Mouse (Mus musculus): ENCODE results near the gene Ptch2. TPM values are rescaled to one million over a fixed set of nuclear protein-coding genes. Genes with fewer than 3 reads are reported as not detected.

Gene Ptch2
- polyA plus RNA-seq, 1 experiment: 5.7 TPM

DNA sequence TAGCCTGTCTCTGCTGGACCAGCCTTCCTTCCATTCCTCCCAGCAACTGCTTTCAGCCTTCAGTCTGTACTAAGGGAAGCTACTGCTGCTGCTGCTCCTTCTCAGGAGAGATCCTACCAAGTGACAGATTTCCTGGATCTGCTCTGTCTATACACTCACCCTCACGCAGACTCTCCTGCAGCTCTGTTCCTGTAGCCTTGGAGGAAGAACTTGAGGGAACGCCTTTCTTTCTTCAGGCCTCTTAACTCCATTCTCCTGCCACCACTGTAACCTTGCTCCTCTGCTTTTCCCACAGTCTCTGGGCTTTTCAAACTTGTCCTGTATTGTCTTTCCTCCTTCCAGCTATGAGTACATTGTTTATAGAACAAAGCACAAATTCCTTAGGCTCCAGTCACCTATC, 39.4 kb upstream of the Ptch2 start:
- Histone ChIP-seq H3K27ac (ENCODE audit: insufficient read depth, low read length) (peak overlapping the region; percentile 94), H3K9ac (ENCODE audit: low read depth, poor library complexity, severe bottlenecking) (no peak overlapping the region), H3K4me1 (ENCODE audit: control insufficient read depth, insufficient read depth, low read length) (peaks cover 3% of the 10 kb centered on the region), H3K9me3 (replicated peaks; ENCODE audit: control insufficient read depth, insufficient read depth, low read length, poor library complexity, severe bottlenecking) (peaks cover 2% of the 10 kb centered on the region), H3K27me3 (ENCODE audit: control insufficient read depth, insufficient read depth, low read length, poor library complexity, severe bottlenecking) (no peaks in the 10 kb centered on the region), H3K36me3 (ENCODE audit: control insufficient read depth, insufficient read depth, low read length, poor library complexity, severe bottlenecking) (peaks cover 23% of the 10 kb centered on the region), H3K4me3 (ENCODE audit: low read depth, low read length) (no peak overlapping the region)
- no peak for TF ChIP-seq POLR2A (IDR thresholded peaks at IDR 0.05; ENCODE audit: insufficient read depth, low read length)
- TF ChIP-seq EP300 (IDR thresholded peaks at IDR 0.05; ENCODE audit: insufficient read depth, low read depth, low read length): no peak
- no peak for TF ChIP-seq CTCF (IDR thresholded peaks at IDR 0.05; ENCODE audit: low read depth, low read length)

DNA sequence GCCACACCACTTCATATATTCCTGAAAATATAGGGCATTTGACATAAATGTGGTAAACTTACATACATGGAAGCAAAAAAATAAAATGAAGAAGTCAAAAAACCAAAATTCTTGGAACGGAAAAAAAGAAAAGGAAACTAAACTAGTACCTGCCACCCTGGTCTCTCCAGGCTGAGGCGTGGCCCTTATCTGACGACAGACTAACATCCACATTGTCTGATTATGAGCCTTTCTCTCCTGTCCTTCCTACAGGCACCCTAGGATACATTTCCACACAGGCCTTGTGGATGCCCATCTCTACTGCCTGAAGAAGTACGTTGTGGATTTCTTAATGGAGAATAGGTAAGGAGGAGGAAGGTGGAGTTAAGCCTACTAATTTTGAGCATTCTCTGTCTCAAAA, 37.4 kb upstream of the Ptch2 start:
- TF ChIP-seq CTCF (IDR thresholded peaks at IDR 0.05; ENCODE audit: low read depth, low read length) (no peak), POLR2A (IDR thresholded peaks at IDR 0.05; ENCODE audit: insufficient read depth, low read length) (no peak), EP300 (IDR thresholded peaks at IDR 0.05; ENCODE audit: insufficient read depth, low read depth, low read length) (no peak)
- peaks cover 2% of the 10 kb centered on the region for H3K9me3 ChIP-seq (replicated peaks; ENCODE audit: control insufficient read depth, insufficient read depth, low read length, poor library complexity, severe bottlenecking)
- H3K36me3 ChIP-seq (ENCODE audit: control insufficient read depth, insufficient read depth, low read length, poor library complexity, severe bottlenecking): peaks cover 26% of the 10 kb centered on the region
- H3K4me3 ChIP-seq (ENCODE audit: low read depth, low read length): no peak overlapping the region
- no peaks in the 10 kb centered on the region for H3K27me3 ChIP-seq (ENCODE audit: control insufficient read depth, insufficient read depth, low read length, poor library complexity, severe bottlenecking)
- no peak overlapping the region for H3K9ac ChIP-seq (ENCODE audit: low read depth, poor library complexity, severe bottlenecking)
- H3K27ac ChIP-seq (ENCODE audit: insufficient read depth, low read length): no peak overlapping the region
- peaks cover 3% of the 10 kb centered on the region for H3K4me1 ChIP-seq (ENCODE audit: control insufficient read depth, insufficient read depth, low read length)

GRCm38 (mm10) chr4:117062700-117063390, 33.0 kb upstream of the Ptch2 start:
- H3K9me3 ChIP-seq (replicated peaks; ENCODE audit: control insufficient read depth, insufficient read depth, low read length, poor library complexity, severe bottlenecking): peaks cover 2% of the 10 kb centered on the region
- H3K4me3 ChIP-seq (ENCODE audit: low read depth, low read length): no peak overlapping the region
- H3K27ac ChIP-seq (ENCODE audit: insufficient read depth, low read length): no peak overlapping the region
- H3K36me3 ChIP-seq (ENCODE audit: control insufficient read depth, insufficient read depth, low read length, poor library complexity, severe bottlenecking): peaks cover 43% of the 10 kb centered on the region
- H3K4me1 ChIP-seq (ENCODE audit: control insufficient read depth, insufficient read depth, low read length): no peaks in the 10 kb centered on the region
- no peak for TF ChIP-seq POLR2A (IDR thresholded peaks at IDR 0.05; ENCODE audit: insufficient read depth, low read length)
- TF ChIP-seq EP300 (IDR thresholded peaks at IDR 0.05; ENCODE audit: insufficient read depth, low read depth, low read length): no peak
- TF ChIP-seq CTCF (IDR thresholded peaks at IDR 0.05; ENCODE audit: low read depth, low read length): no peak
- no peaks in the 10 kb centered on the region for H3K27me3 ChIP-seq (ENCODE audit: control insufficient read depth, insufficient read depth, low read length, poor library complexity, severe bottlenecking)
- no peak overlapping the region for H3K9ac ChIP-seq (ENCODE audit: low read depth, poor library complexity, severe bottlenecking)

- H3K9me3 ChIP-seq (replicated peaks; ENCODE audit: control insufficient read depth, insufficient read depth, low read length, poor library complexity, severe bottlenecking): no peaks in the 10 kb centered on the region
- TF ChIP-seq CTCF (IDR thresholded peaks at IDR 0.05; ENCODE audit: low read depth, low read length) (no peak), POLR2A (IDR thresholded peaks at IDR 0.05; ENCODE audit: insufficient read depth, low read length) (no peak), EP300 (IDR thresholded peaks at IDR 0.05; ENCODE audit: insufficient read depth, low read depth, low read length) (no peak)
- no peak overlapping the region for H3K9ac ChIP-seq (ENCODE audit: low read depth, poor library complexity, severe bottlenecking)
- H3K27me3 ChIP-seq (ENCODE audit: control insufficient read depth, insufficient read depth, low read length, poor library complexity, severe bottlenecking): no peaks in the 10 kb centered on the region
- H3K4me1 ChIP-seq (ENCODE audit: control insufficient read depth, insufficient read depth, low read length): no peaks in the 10 kb centered on the region
- H3K36me3 ChIP-seq (ENCODE audit: control insufficient read depth, insufficient read depth, low read length, poor library complexity, severe bottlenecking): peaks cover 55% of the 10 kb centered on the region
- H3K27ac ChIP-seq (ENCODE audit: insufficient read depth, low read length): no peak overlapping the region
- no peak overlapping the region for H3K4me3 ChIP-seq (ENCODE audit: low read depth, low read length)
These were observed 27.8 kb upstream of the Ptch2 start for GRCm38 (mm10) chr4:117068035-117068434.

GRCm38 (mm10) chr4:117069647-117070046, 26.2 kb upstream of the Ptch2 start:
- TF ChIP-seq EP300 (IDR thresholded peaks at IDR 0.05; ENCODE audit: insufficient read depth, low read depth, low read length) (no peak), POLR2A (IDR thresholded peaks at IDR 0.05; ENCODE audit: insufficient read depth, low read length) (no peak), CTCF (IDR thresholded peaks at IDR 0.05; ENCODE audit: low read depth, low read length) (no peak)
- no peaks in the 10 kb centered on the region for H3K27me3 ChIP-seq (ENCODE audit: control insufficient read depth, insufficient read depth, low read length, poor library complexity, severe bottlenecking)
- no peaks in the 10 kb centered on the region for H3K4me1 ChIP-seq (ENCODE audit: control insufficient read depth, insufficient read depth, low read length)
- no peak overlapping the region for H3K4me3 ChIP-seq (ENCODE audit: low read depth, low read length)
- no peaks in the 10 kb centered on the region for H3K9me3 ChIP-seq (replicated peaks; ENCODE audit: control insufficient read depth, insufficient read depth, low read length, poor library complexity, severe bottlenecking)
- no peak overlapping the region for H3K27ac ChIP-seq (ENCODE audit: insufficient read depth, low read length)
- H3K9ac ChIP-seq (ENCODE audit: low read depth, poor library complexity, severe bottlenecking): no peak overlapping the region
- peaks cover 59% of the 10 kb centered on the region for H3K36me3 ChIP-seq (ENCODE audit: control insufficient read depth, insufficient read depth, low read length, poor library complexity, severe bottlenecking)

GRCm38 (mm10) chr4:117070624-117071023, 25.3 kb upstream of the Ptch2 start:
- Histone ChIP-seq H3K4me3 (ENCODE audit: low read depth, low read length) (no peak overlapping the region), H3K9me3 (replicated peaks; ENCODE audit: control insufficient read depth, insufficient read depth, low read length, poor library complexity, severe bottlenecking) (no peaks in the 10 kb centered on the region), H3K27me3 (ENCODE audit: control insufficient read depth, insufficient read depth, low read length, poor library complexity, severe bottlenecking) (no peaks in the 10 kb centered on the region), H3K4me1 (ENCODE audit: control insufficient read depth, insufficient read depth, low read length) (no peaks in the 10 kb centered on the region), H3K36me3 (ENCODE audit: control insufficient read depth, insufficient read depth, low read length, poor library complexity, severe bottlenecking) (peaks cover 59% of the 10 kb centered on the region), H3K27ac (ENCODE audit: insufficient read depth, low read length) (no peak overlapping the region), H3K9ac (ENCODE audit: low read depth, poor library complexity, severe bottlenecking) (no peak overlapping the region)
- TF ChIP-seq CTCF (IDR thresholded peaks at IDR 0.05; ENCODE audit: low read depth, low read length) (no peak), EP300 (IDR thresholded peaks at IDR 0.05; ENCODE audit: insufficient read depth, low read depth, low read length) (no peak), POLR2A (IDR thresholded peaks at IDR 0.05; ENCODE audit: insufficient read depth, low read length) (no peak)

All from ES-Bruce4 (cell line).